Mouse (Mus musculus) gonadal fat pad, adult 2 months (tissue): Measurements from ENCODE around the gene B4galt3. TPM values are rescaled to one million over a fixed set of nuclear protein-coding genes. Genes with fewer than 3 reads are reported as not detected.

Experiments
- DNase-seq: peaks from one replicate; pipeline ENCODE4 v3.0.0-alpha.2; 2012; ENCODE audit warnings: low read depth
- polyA plus RNA-seq: library from polyadenylated mRNA; depleted of rRNA; stranded (reverse); fragments of >200 nt; gene quantifications from 2 replicates; pipeline ENCODE4 v1.2.3, GENCODE M21; 2012

Gene B4galt3
- polyA plus RNA-seq, 1 experiment, result 69.9 TPM

GRCm38 (mm10) chr1:171263666-171264461, 6.3 kb upstream of the B4galt3 start:
- DNase-seq, result no peak

- DNase-seq, result no peak
Measured at GRCm38 (mm10) chr1:171265971-171266744, 4.0 kb upstream of the B4galt3 start.

- no peak for DNase-seq
Measured at GRCm38 (mm10) chr1:171268341-171268740, 1.8 kb upstream of the B4galt3 start.

- DNase-seq, result no peak
Measured at GRCm38 (mm10) chr1:171270573-171270900, 409 bp downstream of the B4galt3 start.

- no peak for DNase-seq
Measured at GRCm38 (mm10) chr1:171271196-171271595, 1.1 kb downstream of the B4galt3 start.

- no peak for DNase-seq
Measured at GRCm38 (mm10) chr1:171271622-171272021, 1.5 kb downstream of the B4galt3 start.

- no peak for DNase-seq
Measured at GRCm38 (mm10) chr1:171272086-171272485, 2.0 kb downstream of the B4galt3 start.

GRCm38 (mm10) chr1:171274171-171274570, 4.0 kb downstream of the B4galt3 start:
- no peak for DNase-seq

GRCm38 (mm10) chr1:171275144-171275734, 5.1 kb downstream of the B4galt3 start:
- no peak for DNase-seq

GRCm38 (mm10) chr1:171276110-171276748, 6.1 kb downstream of the B4galt3 start:
- no peak for DNase-seq

GRCm38 (mm10) chr1:171277736-171278135, 7.6 kb downstream of the B4galt3 start:
- no peak for DNase-seq

GRCm38 (mm10) chr1:171278436-171278835, 8.3 kb downstream of the B4galt3 start:
- DNase-seq, result no peak

- DNase-seq, result no peak
Measured at GRCm38 (mm10) chr1:171279012-171279705, 9.0 kb downstream of the B4galt3 start.

- DNase-seq, result no peak
Measured at GRCm38 (mm10) chr1:171279721-171280120, 9.6 kb downstream of the B4galt3 start.

GRCm38 (mm10) chr1:171280250-171280915, 10.3 kb downstream of the B4galt3 start:
- DNase-seq, result no peak

GRCm38 (mm10) chr1:171280916-171281527, 10.9 kb downstream of the B4galt3 start, which contains the start of gene Ppox:
Ppox (minus strand) TSS chr1:171281186.
- DNase-seq, result peak; percentile 97

- no peak for DNase-seq
Measured at GRCm38 (mm10) chr1:171281528-171281923, 11.4 kb downstream of the B4galt3 start.

- DNase-seq, result no peak
Measured at GRCm38 (mm10) chr1:171282086-171282805, 12.1 kb downstream of the B4galt3 start.
